Comparison of ENCODE assay signal across 11 mouse cellular contexts in the genomic region with DNA sequence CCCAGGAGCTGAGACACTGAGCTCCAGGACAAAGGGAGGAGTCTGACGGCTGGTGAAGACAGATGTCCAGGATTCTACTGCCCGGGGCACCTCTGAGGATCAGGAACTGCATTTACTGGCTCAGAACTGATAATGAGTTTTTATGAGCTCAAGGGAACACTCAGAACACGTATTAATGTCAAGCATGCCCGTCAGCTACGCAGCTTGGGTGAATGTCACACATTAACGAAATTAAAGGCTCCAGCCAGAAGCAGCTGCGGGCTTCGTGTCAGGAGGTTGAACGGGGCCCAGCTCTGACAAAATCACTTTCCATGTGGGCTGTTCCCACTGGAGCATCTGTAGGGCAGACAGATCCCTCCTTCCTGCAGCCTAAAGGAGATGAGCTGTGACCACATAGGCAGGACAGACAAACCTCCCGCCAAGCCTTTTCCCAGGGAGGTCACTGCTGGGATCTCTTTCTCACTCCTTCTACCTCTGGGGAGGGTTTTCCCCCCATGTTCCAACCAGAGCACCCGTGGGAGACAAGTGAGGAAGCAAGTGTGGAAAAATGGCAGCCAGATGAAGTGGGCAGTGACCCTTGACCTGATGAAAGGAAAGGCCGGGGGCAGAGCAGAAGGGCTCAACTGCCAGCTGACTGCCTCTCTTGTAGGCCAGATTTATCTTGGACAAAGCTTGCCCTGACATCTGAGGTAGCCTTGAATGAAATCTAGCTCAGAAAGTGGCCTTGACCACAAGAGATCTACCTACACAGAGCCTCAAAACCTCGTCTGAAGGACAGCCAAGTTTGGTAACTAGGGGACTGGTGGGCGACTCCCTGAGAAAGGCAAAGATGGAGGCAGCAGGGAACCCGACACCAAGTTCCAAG. TPM values are rescaled to one million over a fixed set of nuclear protein-coding genes. Genes with fewer than 3 reads are reported as not detected.
A peak's percentile ranks its signal among the peaks of the same experiment; 100 is the strongest.
DNase-seq lines count a peak whose midpoint lies in the region; ATAC-seq lines count a peak whose summit lies in the region.
"Had no signal": no experiment of that assay in that cellular context is flagged by ENCODE, and none has a peak within 500 bp of the region (broad histone marks: within the 10 kb centered on the region; RNA-seq: fewer than 3 reads in every experiment).

No protein-coding gene starts in this region.

- H3K27me3 ChIP-seq in hindbrain, embryonic 15.5 days: no peaks in the 10 kb centered on the region

- peak overlapping the region; percentile 46; the same call in 1 of the 2 replicates for H3K27ac ChIP-seq in hindbrain, embryonic 15.5 days (replicated peaks)
- H3K27ac ChIP-seq: limb, embryonic 13.5 days had no signal

- H3K4me1 ChIP-seq in hindbrain, embryonic 15.5 days (replicated peaks): peaks cover 50% of the 10 kb centered on the region

- ATAC-seq in hindbrain, embryonic 15.5 days (ENCODE audit: low FRiP score, low read depth): no peak

- H3K9ac ChIP-seq in hindbrain, embryonic 15.5 days: no peak overlapping the region
- H3K9ac ChIP-seq: limb, embryonic 13.5 days had no signal

- no peaks in the 10 kb centered on the region for H3K9me3 ChIP-seq in hindbrain, embryonic 15.5 days
- H3K9me3 ChIP-seq: limb, embryonic 13.5 days had no signal

- peak; percentile 51 for DNase-seq in adrenal gland, adult 2 months
- DNase-seq in embryo, embryonic 10 days (ENCODE audit: low spot score): peak; percentile 52
- peak; percentile 61 for DNase-seq in mesoderm, embryonic 11.5 days (ENCODE audit: low read depth, low spot score)
- no peak for DNase-seq in cerebellum, adult 11 months
- no peak for DNase-seq in spleen, postnatal 14 days (ENCODE audit: low spot score in 2 of 2)
- DNase-seq in frontal cortex, adult 2 months (ENCODE audit: extremely low spot score in 1 of 2, low spot score in 1 of 2): no peak
- no peak for DNase-seq in spleen, postnatal 10 days (ENCODE audit: low spot score in 2 of 2)
- DNase-seq: cerebellum, adult 18-20 months had no signal

- WGBS in hindbrain, embryonic 15.5 days: 22% methylated on average over 15 of the region's 15 CpGs

- H3K36me3 ChIP-seq in hindbrain, embryonic 15.5 days: no peaks in the 10 kb centered on the region

- no peak overlapping the region for H3K4me3 ChIP-seq in hindbrain, embryonic 15.5 days
- H3K4me3 ChIP-seq: limb, embryonic 13.5 days; myocyte had no signal

- no peak overlapping the region for H3K4me2 ChIP-seq in hindbrain, embryonic 15.5 days
- H3K4me2 ChIP-seq: limb, embryonic 13.5 days had no signal

RNA-seq across cellular contexts. Expression of a gene that starts 20.3 kb away (rescaled TPM):
- total RNA-seq in adrenal gland, adult 2 months (2021): 10 to 100 TPM; 48.1 to 57.7 TPM
- 156 and 192 TPM in 2 replicates for polyA plus RNA-seq in adrenal gland, adult 2 months (2012; rRNA removed)
- polyA plus RNA-seq in hindbrain, embryonic 15.5 days (2015; fragmentation: Nextera tagmentation; extraction: Ambion mirVana): 17.9 and 23.5 TPM in 2 replicates
- polyA plus RNA-seq in frontal cortex, adult 2 months (2012; rRNA removed): 4.3 TPM in 2 replicates

Comparison
In these comparisons a context has a peak if more than half of its experiments do, and no peak if none do; other contexts are left out.
1. DNase-seq: peak in adrenal gland, adult 2 months (single experiment), embryo, embryonic 10 days (single experiment) and mesoderm, embryonic 11.5 days (single experiment); none in cerebellum, adult 11 months (single experiment), spleen, postnatal 14 days (0 of 2), frontal cortex, adult 2 months (0 of 2) and spleen, postnatal 10 days (0 of 2).